Mouse (Mus musculus): ENCODE data around the gene Slc44a4. TPM values are rescaled to one million over a fixed set of nuclear protein-coding genes. Genes with fewer than 3 reads are reported as not detected.

Gene Slc44a4
- polyA plus RNA-seq, 1 experiment from 2014 or later, result not detected

DNA sequence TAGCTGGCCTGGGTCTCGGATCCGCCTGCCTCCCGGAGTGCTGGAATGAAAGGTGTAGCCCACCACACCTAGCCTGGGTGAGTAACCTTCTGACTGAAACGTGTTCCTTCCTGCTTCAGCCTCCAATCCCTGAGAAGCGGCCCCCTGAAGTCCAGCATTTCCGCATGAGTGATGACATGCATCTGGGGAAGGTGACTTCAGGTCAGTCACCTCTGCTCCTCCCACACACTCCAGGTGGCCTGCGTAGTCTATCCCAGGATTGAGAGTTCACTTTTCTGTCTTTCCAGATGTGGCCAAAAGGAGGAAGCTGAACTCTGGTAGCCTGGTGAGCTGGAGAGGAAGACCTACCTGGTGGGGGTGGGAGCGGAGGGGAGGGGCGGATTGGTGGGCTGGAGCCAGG, 11.4 kb upstream of the Slc44a4 start:
- H3K27me3 ChIP-seq (replicated peaks; ENCODE audit: control insufficient read depth, insufficient read depth, low read length), result no peaks in the 10 kb centered on the region
- H3K27ac ChIP-seq (ENCODE audit: low read depth, low read length), result no peak overlapping the region
- ATAC-seq (no peak), DNase-seq (ENCODE audit: low spot score) (no peak)
- no peaks in the 10 kb centered on the region for H3K9me3 ChIP-seq (replicated peaks; ENCODE audit: control insufficient read depth, low read length)
- H3K4me1 ChIP-seq (ENCODE audit: control insufficient read depth, insufficient read depth, low read length), result peaks cover 7% of the 10 kb centered on the region; the same call in 1 of the 2 replicates
- peaks cover 67% of the 10 kb centered on the region for H3K36me3 ChIP-seq (ENCODE audit: control insufficient read depth, insufficient read depth, low read length)
- H3K4me3 ChIP-seq (ENCODE audit: low read depth, low read length), result no peak overlapping the region
- H3K4me2 ChIP-seq (ENCODE audit: low read length), result no peak overlapping the region
- H3K9ac ChIP-seq (ENCODE audit: low read length), result no peak overlapping the region
- 92% methylated on average over 9 of the region's 9 CpGs for WGBS

DNA sequence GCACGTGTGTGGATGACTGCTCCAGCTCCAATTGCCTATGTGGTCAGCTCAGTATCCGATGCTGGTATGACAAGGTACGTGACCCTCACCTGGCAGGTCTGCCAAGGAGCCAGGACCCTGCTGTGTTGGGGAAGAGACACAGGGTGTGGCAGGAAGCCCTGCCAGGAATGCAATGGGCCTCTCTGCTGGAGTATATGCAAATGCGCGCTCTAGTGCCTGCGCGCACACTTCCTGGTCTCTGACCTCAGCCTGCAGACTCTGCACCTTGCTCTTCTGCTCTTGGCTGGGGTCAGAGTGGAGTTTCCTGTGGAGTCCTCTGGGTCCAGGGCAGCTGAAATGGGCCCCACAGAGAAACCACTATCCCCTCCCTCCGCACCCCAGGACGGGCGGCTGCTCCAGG, 3.3 kb upstream of the Slc44a4 start:
- peaks cover 82% of the 10 kb centered on the region for H3K36me3 ChIP-seq (ENCODE audit: control insufficient read depth, insufficient read depth, low read length)
- no peaks in the 10 kb centered on the region for H3K9me3 ChIP-seq (replicated peaks; ENCODE audit: control insufficient read depth, low read length)
- H3K4me3 ChIP-seq (ENCODE audit: low read depth, low read length), result no peak overlapping the region
- H3K27me3 ChIP-seq (replicated peaks; ENCODE audit: control insufficient read depth, insufficient read depth, low read length), result no peaks in the 10 kb centered on the region
- DNase-seq (ENCODE audit: low spot score) (no peak), ATAC-seq (no peak)
- no peak overlapping the region for H3K9ac ChIP-seq (ENCODE audit: low read length)
- WGBS, result 93% methylated on average over 10 of the region's 10 CpGs
- H3K4me1 ChIP-seq (ENCODE audit: control insufficient read depth, insufficient read depth, low read length), result no peaks in the 10 kb centered on the region
- no peak overlapping the region for H3K4me2 ChIP-seq (ENCODE audit: low read length)
- H3K27ac ChIP-seq (ENCODE audit: low read depth, low read length), result no peak overlapping the region

- Histone ChIP-seq H3K9ac (ENCODE audit: low read length) (no peak overlapping the region), H3K27me3 (replicated peaks; ENCODE audit: control insufficient read depth, insufficient read depth, low read length) (no peaks in the 10 kb centered on the region), H3K9me3 (replicated peaks; ENCODE audit: control insufficient read depth, low read length) (no peaks in the 10 kb centered on the region), H3K4me3 (ENCODE audit: low read depth, low read length) (no peak overlapping the region), H3K4me1 (ENCODE audit: control insufficient read depth, insufficient read depth, low read length) (no peaks in the 10 kb centered on the region), H3K4me2 (ENCODE audit: low read length) (no peak overlapping the region), H3K36me3 (ENCODE audit: control insufficient read depth, insufficient read depth, low read length) (peaks cover 72% of the 10 kb centered on the region), H3K27ac (ENCODE audit: low read depth, low read length) (no peak overlapping the region)
- WGBS, result 32% methylated on average over 5 of the region's 5 CpGs
- DNase-seq (ENCODE audit: low spot score) (peak; percentile 61), ATAC-seq (peak; percentile 64)
Measured at GRCm38 (mm10) chr17:34911945-34912351, 2.3 kb upstream of the Slc44a4 start.

DNA sequence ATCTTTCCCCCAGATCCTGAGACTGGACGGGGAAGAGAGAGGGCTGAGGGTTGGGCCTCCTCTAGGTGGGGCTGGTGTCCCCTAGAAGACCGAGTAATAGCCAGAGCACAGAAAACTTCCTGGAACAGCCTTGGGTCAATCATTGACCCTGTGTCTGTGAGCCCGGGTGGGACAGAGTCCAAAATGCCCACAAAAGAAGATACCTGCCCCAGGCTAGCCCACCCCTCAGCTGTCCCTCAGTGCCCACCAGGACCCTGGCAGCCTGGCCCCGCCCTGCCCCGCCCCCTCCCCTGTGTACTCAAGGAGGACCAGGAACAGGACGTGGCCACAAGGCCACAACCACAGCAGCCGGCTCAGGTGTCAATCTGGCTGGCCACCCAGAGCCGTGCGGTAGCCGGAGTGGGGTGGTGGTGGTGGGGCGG, 1.2 kb downstream of the Slc44a4 start:
- no peak overlapping the region for H3K9ac ChIP-seq (ENCODE audit: low read length)
- ATAC-seq, result no peak
- no peak overlapping the region for H3K4me3 ChIP-seq (ENCODE audit: low read depth, low read length)
- H3K9me3 ChIP-seq (replicated peaks; ENCODE audit: control insufficient read depth, low read length), result no peaks in the 10 kb centered on the region
- 34% methylated on average over 11 of the region's 11 CpGs for WGBS
- H3K27ac ChIP-seq (ENCODE audit: low read depth, low read length), result no peak overlapping the region
- no peak overlapping the region for H3K4me2 ChIP-seq (ENCODE audit: low read length)
- H3K27me3 ChIP-seq (replicated peaks; ENCODE audit: control insufficient read depth, insufficient read depth, low read length), result no peaks in the 10 kb centered on the region
- no peak for DNase-seq (ENCODE audit: low spot score)
- peaks cover 38% of the 10 kb centered on the region for H3K36me3 ChIP-seq (ENCODE audit: control insufficient read depth, insufficient read depth, low read length)
- H3K4me1 ChIP-seq (ENCODE audit: control insufficient read depth, insufficient read depth, low read length), result no peaks in the 10 kb centered on the region

GRCm38 (mm10) chr17:34916316-34916715, 2.0 kb downstream of the Slc44a4 start:
- Histone ChIP-seq H3K9me3 (replicated peaks; ENCODE audit: control insufficient read depth, low read length) (no peaks in the 10 kb centered on the region), H3K27me3 (replicated peaks; ENCODE audit: control insufficient read depth, insufficient read depth, low read length) (no peaks in the 10 kb centered on the region), H3K4me1 (ENCODE audit: control insufficient read depth, insufficient read depth, low read length) (no peaks in the 10 kb centered on the region), H3K9ac (ENCODE audit: low read length) (no peak overlapping the region), H3K27ac (ENCODE audit: low read depth, low read length) (no peak overlapping the region), H3K4me3 (ENCODE audit: low read depth, low read length) (no peak overlapping the region), H3K4me2 (ENCODE audit: low read length) (no peak overlapping the region), H3K36me3 (ENCODE audit: control insufficient read depth, insufficient read depth, low read length) (peaks cover 29% of the 10 kb centered on the region)
- 84% methylated on average over 5 of the region's 5 CpGs for WGBS
- ATAC-seq (no peak), DNase-seq (ENCODE audit: low spot score) (no peak)

DNA sequence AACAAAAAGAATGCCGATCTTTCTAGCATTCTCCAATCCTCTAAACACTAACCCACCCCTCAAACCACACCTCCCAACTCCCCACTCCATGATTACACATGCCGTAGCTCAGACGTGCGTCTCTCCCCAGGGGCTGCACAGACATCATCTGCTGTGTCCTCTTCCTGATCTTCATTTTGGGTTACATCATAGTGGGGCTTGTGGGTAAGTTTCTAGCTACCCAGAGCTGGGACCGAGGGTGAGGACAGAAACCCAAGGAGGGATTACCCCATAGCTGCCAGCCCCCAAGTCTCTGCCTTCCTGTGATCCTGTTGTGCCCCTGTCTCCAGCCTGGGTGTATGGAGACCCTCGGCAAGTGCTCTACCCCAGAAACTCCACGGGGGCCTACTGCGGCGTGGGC, 2.9 kb downstream of the Slc44a4 start:
- no peaks in the 10 kb centered on the region for H3K27me3 ChIP-seq (replicated peaks; ENCODE audit: control insufficient read depth, insufficient read depth, low read length)
- DNase-seq (ENCODE audit: low spot score) (no peak), ATAC-seq (no peak)
- H3K4me3 ChIP-seq (ENCODE audit: low read depth, low read length), result no peak overlapping the region
- H3K27ac ChIP-seq (ENCODE audit: low read depth, low read length), result no peak overlapping the region
- WGBS, result 77% methylated on average over 9 of the region's 9 CpGs
- H3K4me1 ChIP-seq (ENCODE audit: control insufficient read depth, insufficient read depth, low read length), result no peaks in the 10 kb centered on the region
- H3K4me2 ChIP-seq (ENCODE audit: low read length), result no peak overlapping the region
- no peak overlapping the region for H3K9ac ChIP-seq (ENCODE audit: low read length)
- peaks cover 20% of the 10 kb centered on the region for H3K36me3 ChIP-seq (ENCODE audit: control insufficient read depth, insufficient read depth, low read length)
- no peaks in the 10 kb centered on the region for H3K9me3 ChIP-seq (replicated peaks; ENCODE audit: control insufficient read depth, low read length)

DNA sequence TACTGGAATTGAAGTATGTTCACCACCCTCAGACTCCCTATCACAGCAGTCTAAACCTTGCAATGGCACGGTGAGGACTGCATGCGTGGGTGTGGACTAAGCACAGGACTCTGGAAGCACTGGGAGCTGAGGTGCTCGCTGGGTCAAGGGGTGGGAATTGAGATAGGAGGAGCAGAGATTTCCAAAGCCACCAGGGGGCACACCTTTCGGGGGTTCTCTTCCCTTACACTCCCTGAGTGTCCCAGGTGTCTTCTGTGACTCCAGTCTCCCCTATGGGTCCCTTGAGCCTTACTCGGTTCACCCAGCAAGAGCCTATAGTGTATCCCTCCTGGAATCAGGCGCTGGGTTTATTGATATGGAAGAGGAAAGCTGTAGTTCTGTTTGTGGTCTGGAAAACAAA, 8.7 kb downstream of the Slc44a4 start:
- ATAC-seq, result no peak
- DNase-seq (ENCODE audit: low spot score), result no peak
- Histone ChIP-seq H3K4me1 (ENCODE audit: control insufficient read depth, insufficient read depth, low read length) (no peaks in the 10 kb centered on the region), H3K4me3 (ENCODE audit: low read depth, low read length) (no peak overlapping the region), H3K27ac (ENCODE audit: low read depth, low read length) (no peak overlapping the region), H3K9me3 (replicated peaks; ENCODE audit: control insufficient read depth, low read length) (no peaks in the 10 kb centered on the region), H3K27me3 (replicated peaks; ENCODE audit: control insufficient read depth, insufficient read depth, low read length) (no peaks in the 10 kb centered on the region), H3K36me3 (ENCODE audit: control insufficient read depth, insufficient read depth, low read length) (no peaks in the 10 kb centered on the region), H3K9ac (ENCODE audit: low read length) (no peak overlapping the region), H3K4me2 (ENCODE audit: low read length) (no peak overlapping the region)
- WGBS, result 54% methylated on average over 6 of the region's 6 CpGs

GRCm38 (mm10) chr17:34924258-34924657, 10.0 kb downstream of the Slc44a4 start:
- Histone ChIP-seq H3K36me3 (ENCODE audit: control insufficient read depth, insufficient read depth, low read length) (no peaks in the 10 kb centered on the region), H3K9ac (ENCODE audit: low read length) (no peak overlapping the region), H3K27ac (ENCODE audit: low read depth, low read length) (no peak overlapping the region), H3K9me3 (replicated peaks; ENCODE audit: control insufficient read depth, low read length) (no peaks in the 10 kb centered on the region), H3K4me1 (ENCODE audit: control insufficient read depth, insufficient read depth, low read length) (no peaks in the 10 kb centered on the region), H3K4me2 (ENCODE audit: low read length) (no peak overlapping the region), H3K27me3 (replicated peaks; ENCODE audit: control insufficient read depth, insufficient read depth, low read length) (no peaks in the 10 kb centered on the region), H3K4me3 (ENCODE audit: low read depth, low read length) (no peak overlapping the region)
- no peak for DNase-seq (ENCODE audit: low spot score)
- 73% methylated on average over 5 of the region's 5 CpGs for WGBS
- ATAC-seq, result no peak

DNA sequence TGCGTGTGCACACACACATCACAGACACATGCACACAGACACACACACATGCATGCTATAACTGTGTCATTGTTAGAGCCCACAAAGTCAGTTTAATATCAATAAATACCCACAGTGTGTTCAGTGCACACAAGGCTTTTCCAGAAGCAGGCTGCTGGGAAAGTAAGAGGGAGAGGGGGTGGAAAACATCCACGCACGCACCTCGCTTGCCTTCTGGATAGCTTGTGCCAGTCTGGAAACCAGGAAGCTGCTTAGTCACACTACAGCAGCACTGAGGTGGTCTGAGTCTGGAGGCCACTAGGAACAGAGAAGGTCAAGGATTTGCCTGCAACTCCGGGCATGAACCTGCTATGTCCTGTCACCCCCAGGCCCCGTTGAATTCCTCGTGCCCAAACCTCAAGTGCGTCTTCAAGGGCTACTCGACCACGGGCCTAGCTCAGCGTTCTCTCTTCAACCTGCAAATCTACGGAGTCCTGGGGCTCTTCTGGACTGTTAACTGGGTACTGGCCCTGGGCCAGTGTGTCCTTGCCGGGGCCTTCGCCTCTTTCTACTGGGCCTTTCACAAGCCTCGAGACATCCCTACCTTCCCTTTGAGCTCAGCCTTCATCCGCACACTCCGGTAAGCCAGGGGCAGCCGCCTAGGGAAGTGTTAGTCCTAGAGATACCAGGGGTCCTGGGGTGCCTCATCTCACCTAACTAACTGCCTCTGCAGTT, 13.2 kb downstream of the Slc44a4 start:
- H3K27ac ChIP-seq (ENCODE audit: low read depth, low read length), result no peak overlapping the region
- ATAC-seq, result no peak
- no peak overlapping the region for H3K9ac ChIP-seq (ENCODE audit: low read length)
- H3K4me1 ChIP-seq (ENCODE audit: control insufficient read depth, insufficient read depth, low read length), result peaks cover 7% of the 10 kb centered on the region; the same call in 1 of the 2 replicates
- WGBS, result 85% methylated on average over 18 of the region's 18 CpGs
- H3K4me3 ChIP-seq (ENCODE audit: low read depth, low read length), result no peak overlapping the region
- H3K36me3 ChIP-seq (ENCODE audit: control insufficient read depth, insufficient read depth, low read length), result no peaks in the 10 kb centered on the region
- H3K4me2 ChIP-seq (ENCODE audit: low read length), result no peak overlapping the region
- DNase-seq (ENCODE audit: low spot score), result no peak
- H3K27me3 ChIP-seq (replicated peaks; ENCODE audit: control insufficient read depth, insufficient read depth, low read length), result no peaks in the 10 kb centered on the region
- H3K9me3 ChIP-seq (replicated peaks; ENCODE audit: control insufficient read depth, low read length), result no peaks in the 10 kb centered on the region

Data from forebrain, embryonic 14.5 days (tissue).